Mouse (Mus musculus) liver, embryonic 12.5 days (tissue): ENCODE data around the gene Rara. TPM values are rescaled to one million over a fixed set of nuclear protein-coding genes. Genes with fewer than 3 reads are reported as not detected.
A peak's percentile ranks its signal among the peaks of the same experiment; 100 is the strongest.
"Not testable (repeated sequence)": the region's sequence is repeated elsewhere in the genome, so short reads cannot be mapped to it uniquely, and the experiment has no call there.

Source experiments
- ATAC-seq: fragments of 200-750 bp; cut with Nextera tagmentation; 2 replicates; pipeline ENCODE4 v1.8.0; 2017; ENCODE audit warnings: moderate number of reproducible peaks, mild to moderate bottlenecking, moderate library complexity
- H3K27ac ChIP-seq: fragments of 300-500 bp; sonication (generic); 2 replicates; pipeline ENCODE4 v1.5.1; 2016; ENCODE audit warnings: mild to moderate bottlenecking
- H3K27me3 ChIP-seq: fragments of 300-500 bp; sonication (generic); replicated peaks from 2 replicates; pipeline ENCODE4 v1.6.1; 2016; ENCODE audit warnings: mild to moderate bottlenecking, moderate library complexity
- H3K36me3 ChIP-seq: fragments of 300-500 bp; sonication (generic); 2 replicates; pipeline ENCODE4 v1.6.1; 2016; ENCODE audit warnings: mild to moderate bottlenecking, moderate library complexity
- H3K4me1 ChIP-seq: fragments of 300-500 bp; sonication (generic); 2 replicates; pipeline ENCODE4 v1.6.1; 2016
- H3K4me2 ChIP-seq: fragments of 300-500 bp; sonication (generic); 2 replicates; pipeline ENCODE4 v1.6.1; 2016; ENCODE audit warnings: mild to moderate bottlenecking, moderate library complexity
- H3K4me3 ChIP-seq: fragments of 300-500 bp; sonication (generic); 2 replicates; pipeline ENCODE4 v1.5.1; 2016; ENCODE audit warnings: mild to moderate bottlenecking, moderate library complexity
- H3K9ac ChIP-seq: fragments of 300-500 bp; sonication (generic); 2 replicates; pipeline ENCODE4 v1.6.1; 2016; ENCODE audit warnings: mild to moderate bottlenecking, moderate library complexity
- H3K9me3 ChIP-seq: fragments of 300-500 bp; sonication (generic); replicated peaks from 2 replicates; pipeline ENCODE4 v1.6.1; 2016; ENCODE audit warnings: mild to moderate bottlenecking, moderate library complexity
- WGBS: fragments of 180-500 bp; shearing (Covaris S2); methylation state at CpG from one replicate; pipeline ENCODE4 v1.1.7; 2016; ENCODE audit not compliant: insufficient replicate concordance; 5-methylcytosine and 5-hydroxymethylcytosine counted together
- polyA plus RNA-seq: library from polyadenylated mRNA; unstranded; fragments of >200 nt; fragmentation: Nextera tagmentation; extraction: Ambion mirVana; gene quantifications from 2 replicates; pipeline ENCODE4 v1.2.1, GENCODE M21; 2016

Gene Rara
- polyA plus RNA-seq, 1 experiment from 2014 or later, result 7.1 TPM

DNA sequence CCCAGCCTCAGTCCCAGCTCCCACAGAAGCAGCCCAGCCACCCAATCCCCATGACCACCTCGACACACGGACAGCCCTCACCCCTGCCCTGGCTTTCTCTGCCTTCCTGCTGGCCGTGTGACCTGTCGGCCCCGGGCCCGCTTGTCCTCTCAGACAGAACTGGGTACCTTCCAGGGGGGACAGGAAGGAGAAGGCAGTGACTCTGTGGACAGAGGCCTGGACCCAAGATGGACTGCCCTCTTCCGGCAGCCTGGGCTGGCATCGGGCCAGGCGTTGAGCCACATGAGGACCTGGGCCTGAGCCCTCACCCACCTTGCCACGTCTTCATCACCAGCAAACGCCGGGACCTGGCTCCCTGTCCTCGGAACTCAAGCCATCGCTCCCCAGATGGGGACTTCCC, 46.0 kb downstream of the Rara start:
- WGBS, result 82% methylated on average over 14 of the region's 14 CpGs
- ATAC-seq, result no peak
- peaks cover 47% of the 10 kb centered on the region for H3K36me3 ChIP-seq

DNA sequence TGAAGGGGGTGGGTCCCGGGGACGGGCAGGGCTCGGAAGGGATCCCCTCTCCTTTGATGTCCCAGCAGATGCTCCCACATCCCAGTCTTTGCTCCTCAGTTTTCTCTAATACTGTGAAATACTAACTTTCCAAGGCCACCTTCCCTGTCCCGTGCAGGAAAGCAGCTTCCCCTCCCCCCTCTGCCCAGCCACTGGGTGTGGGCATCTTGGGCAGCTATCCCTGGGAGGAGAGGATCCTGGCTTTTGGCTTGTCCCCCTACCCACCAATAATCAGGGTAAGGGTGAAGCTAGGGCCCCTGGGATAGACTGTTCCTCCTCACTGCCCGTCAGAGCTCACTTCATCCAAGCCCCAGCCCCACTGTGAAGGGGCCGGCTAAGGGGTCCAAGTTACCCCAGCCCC, 46.6 kb downstream of the Rara start:
- H3K4me3 ChIP-seq, result no peak overlapping the region
- H3K4me2 ChIP-seq, result no peak overlapping the region
- peaks cover 42% of the 10 kb centered on the region for H3K27me3 ChIP-seq
- H3K36me3 ChIP-seq, result peaks cover 47% of the 10 kb centered on the region
- peaks cover 21% of the 10 kb centered on the region for H3K4me1 ChIP-seq
- ATAC-seq, result no peak
- H3K27ac ChIP-seq, result no peak overlapping the region
- 77% methylated on average over 6 of the region's 6 CpGs for WGBS
- H3K9ac ChIP-seq, result no peak overlapping the region
- no peaks in the 10 kb centered on the region for H3K9me3 ChIP-seq

More for the DNA sequence above, 46.0 kb downstream of the Rara start:
- no peak overlapping the region for H3K4me3 ChIP-seq
- H3K4me2 ChIP-seq, result no peak overlapping the region
- peaks cover 27% of the 10 kb centered on the region for H3K4me1 ChIP-seq
- peaks cover 43% of the 10 kb centered on the region for H3K27me3 ChIP-seq
- H3K9ac ChIP-seq, result no peak overlapping the region
- no peak overlapping the region for H3K27ac ChIP-seq
- no peaks in the 10 kb centered on the region for H3K9me3 ChIP-seq

- H3K9ac ChIP-seq, result no peak overlapping the region
- H3K9me3 ChIP-seq, result no peaks in the 10 kb centered on the region
- no peak overlapping the region for H3K4me2 ChIP-seq
- H3K36me3 ChIP-seq, result peaks cover 40% of the 10 kb centered on the region
- ATAC-seq, result no peak
- WGBS, result 44% methylated on average over 5 of the region's 5 CpGs
- no peak overlapping the region for H3K27ac ChIP-seq
- no peak overlapping the region for H3K4me3 ChIP-seq
- peaks cover 12% of the 10 kb centered on the region for H3K4me1 ChIP-seq
- H3K27me3 ChIP-seq, result peaks cover 41% of the 10 kb centered on the region
These were observed 47.5 kb downstream of the Rara start for GRCm38 (mm10) chr11:98974871-98975719.

GRCm38 (mm10) chr11:98978526-98979148, 51.0 kb downstream of the Rara start:
- no peak overlapping the region for H3K27ac ChIP-seq
- ATAC-seq, result no peak
- H3K4me3 ChIP-seq, result no peak overlapping the region
- H3K9ac ChIP-seq, result no peak overlapping the region
- H3K4me1 ChIP-seq, result peaks cover 17% of the 10 kb centered on the region
- peaks cover 11% of the 10 kb centered on the region for H3K36me3 ChIP-seq
- H3K9me3 ChIP-seq, result no peaks in the 10 kb centered on the region
- 57% methylated on average over 15 of the region's 15 CpGs for WGBS
- H3K4me2 ChIP-seq, result no peak overlapping the region
- peaks cover 61% of the 10 kb centered on the region for H3K27me3 ChIP-seq

DNA sequence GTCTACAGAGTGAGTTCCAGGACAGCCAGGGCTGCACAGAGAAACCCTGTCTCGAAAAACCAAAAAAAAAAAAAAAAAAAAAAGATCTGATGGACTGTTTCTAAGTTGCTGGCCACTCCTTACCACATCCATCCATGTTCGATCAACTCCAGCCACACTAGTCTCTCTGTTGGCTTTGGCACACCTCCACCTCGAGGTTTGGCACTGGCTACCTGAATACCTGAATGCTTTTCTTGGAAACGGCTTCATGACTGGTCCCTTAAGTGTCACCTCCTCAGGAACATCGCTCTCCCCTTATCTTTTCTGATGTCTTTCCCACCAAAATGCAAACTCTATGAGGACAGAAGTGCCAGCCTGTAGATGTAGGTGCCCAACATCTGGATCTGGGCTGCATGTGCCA, 51.7 kb downstream of the Rara start:
- no peak for ATAC-seq
- no peak overlapping the region for H3K9ac ChIP-seq
- no peak overlapping the region for H3K4me2 ChIP-seq
- peaks cover 5% of the 10 kb centered on the region for H3K36me3 ChIP-seq
- 64% methylated on average over 4 of the region's 5 CpGs for WGBS
- no peaks in the 10 kb centered on the region for H3K9me3 ChIP-seq
- H3K4me1 ChIP-seq, result peaks cover 17% of the 10 kb centered on the region
- H3K4me3 ChIP-seq, result no peak overlapping the region
- peaks cover 68% of the 10 kb centered on the region for H3K27me3 ChIP-seq
- H3K27ac ChIP-seq, result no peak overlapping the region

DNA sequence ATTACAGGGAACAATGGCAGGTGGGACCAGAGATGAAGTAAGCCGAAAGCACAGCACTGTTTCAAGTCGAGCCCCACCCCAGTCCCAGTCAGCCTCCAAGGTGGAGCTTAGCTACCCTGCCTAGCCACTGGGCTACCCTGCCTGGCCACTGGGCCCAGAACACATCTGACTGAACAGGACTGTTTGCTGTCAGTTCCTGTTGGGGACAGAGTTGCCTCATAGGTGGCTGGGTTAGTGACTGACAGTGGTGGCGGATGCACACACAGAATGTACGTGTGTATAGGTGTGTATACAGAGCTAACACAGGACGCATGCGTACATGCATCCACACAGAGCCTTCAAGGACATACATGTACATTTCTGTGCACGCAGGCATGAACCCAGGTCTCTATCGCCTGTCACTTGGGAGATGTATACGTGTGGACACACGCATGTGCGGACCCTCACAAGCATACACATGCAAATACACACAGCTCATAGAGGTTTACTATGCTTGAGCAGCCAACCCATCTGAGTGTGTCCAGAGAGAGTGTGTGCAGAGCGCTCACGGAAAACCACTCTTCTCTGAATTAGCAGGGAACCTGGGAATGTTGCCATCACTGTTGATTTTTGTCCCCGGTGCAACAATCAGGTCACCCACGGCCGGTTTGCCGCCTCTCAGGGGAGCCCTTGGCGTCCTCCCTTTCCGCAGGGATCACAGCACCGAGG, 53.8 kb downstream of the Rara start:
- H3K27ac ChIP-seq, result no peak overlapping the region
- peaks cover 21% of the 10 kb centered on the region for H3K4me1 ChIP-seq
- H3K9me3 ChIP-seq, result no peaks in the 10 kb centered on the region
- peaks cover 76% of the 10 kb centered on the region for H3K27me3 ChIP-seq
- H3K4me3 ChIP-seq, result peak overlapping the region; percentile 52
- no peak overlapping the region for H3K9ac ChIP-seq
- H3K36me3 ChIP-seq, result no peaks in the 10 kb centered on the region
- 33% methylated on average over 20 of the region's 20 CpGs for WGBS
- ATAC-seq, result no peak
- peak overlapping the region; percentile 76 for H3K4me2 ChIP-seq

DNA sequence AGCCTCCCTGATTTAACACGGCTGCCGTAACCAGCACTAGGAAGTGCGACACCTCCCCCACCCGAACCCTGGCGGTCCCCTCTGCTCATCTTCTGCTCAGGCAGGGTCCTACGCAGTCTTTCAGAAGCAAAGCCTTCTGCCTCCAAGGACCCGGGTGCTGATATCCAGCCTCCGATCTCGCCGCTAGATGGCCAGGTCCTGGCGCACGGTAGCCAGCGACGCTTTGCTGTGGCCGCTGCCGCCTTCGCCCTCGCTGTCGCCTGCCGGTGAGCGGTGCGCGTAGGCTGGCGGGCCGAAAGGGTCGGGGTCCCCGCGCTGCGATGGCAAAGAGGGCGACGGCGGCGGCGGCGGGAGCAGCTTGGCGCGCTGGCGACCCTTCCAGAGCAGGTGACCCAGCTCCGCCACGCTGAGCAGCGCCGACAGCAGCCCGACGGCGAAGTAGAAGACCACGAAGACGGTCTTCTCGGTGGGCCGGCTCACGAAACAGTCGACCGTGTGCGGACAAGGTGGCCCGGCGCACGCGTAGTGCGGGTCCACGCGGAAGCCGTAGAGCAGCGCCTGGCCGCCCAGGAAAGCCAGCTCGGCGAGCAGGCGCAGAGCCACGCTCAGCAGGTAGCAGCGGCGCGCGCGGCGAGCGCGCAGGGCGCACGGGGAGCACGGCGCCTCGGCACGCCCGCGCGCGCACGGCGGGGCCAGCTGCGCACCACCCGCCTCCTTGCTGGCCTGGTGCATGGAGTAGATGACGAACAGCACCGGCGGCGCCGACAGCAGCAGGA, 54.6 kb downstream of the Rara start:
- H3K9me3 ChIP-seq, result no peaks in the 10 kb centered on the region
- peak overlapping the region; percentile 76 for H3K4me2 ChIP-seq
- peak overlapping the region; percentile 52 for H3K4me3 ChIP-seq
- no peaks in the 10 kb centered on the region for H3K36me3 ChIP-seq
- ATAC-seq, result no peak
- no peak overlapping the region for H3K27ac ChIP-seq
- H3K27me3 ChIP-seq, result peaks cover 73% of the 10 kb centered on the region
- 0 out of 2 replicates have a peak overlapping the region, but pooled peaks have one; percentile 27 for H3K9ac ChIP-seq
- H3K4me1 ChIP-seq, result peaks cover 21% of the 10 kb centered on the region
- 1% methylated on average over 94 of the region's 94 CpGs for WGBS

DNA sequence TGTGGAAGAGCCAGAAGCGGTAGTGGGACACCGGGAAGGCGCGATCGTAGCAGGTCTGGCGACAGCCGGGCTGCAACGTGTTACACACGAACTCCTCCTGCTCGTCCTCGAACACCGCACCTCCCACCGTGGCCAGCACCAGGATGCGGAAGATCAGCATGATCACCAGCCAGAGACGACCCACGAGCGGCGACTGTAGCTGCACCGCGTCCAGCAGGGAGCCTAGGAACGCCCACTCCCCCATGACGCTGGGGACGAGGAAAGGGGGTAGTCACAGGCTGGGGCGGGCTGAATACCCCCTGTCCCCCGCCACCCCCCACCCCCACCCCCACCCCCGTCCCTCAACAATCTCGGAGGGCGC, 55.1 kb downstream of the Rara start, which contains the start of gene Gjd3:
TSS of gene Gjd3 (minus strand) at position 244 of the 361 bp plus-strand sequence.
- Histone ChIP-seq H3K36me3 (peaks cover 2% of the 10 kb centered on the region), H3K4me3 (peak within 1 kb of the TSS; percentile 52), H3K27me3 (peaks cover 73% of the 10 kb centered on the region), H3K9ac (0 out of 2 replicates have a peak within 1 kb of the TSS, but pooled peaks have one; percentile 27), H3K9me3 (no peaks in the 10 kb centered on the region), H3K27ac (no peak within 1 kb of the TSS), H3K4me2 (peak within 1 kb of the TSS; percentile 76), H3K4me1 (peaks cover 16% of the 10 kb centered on the region)
- ATAC-seq, result no peak
- 2% methylated on average over 28 of the region's 28 CpGs for whole genome bisulfite sequencing

- Histone ChIP-seq H3K4me2 (no peak overlapping the region), H3K9ac (no peak overlapping the region), H3K27me3 (peaks cover 70% of the 10 kb centered on the region)
These were observed 55.9 kb downstream of the Rara start for GRCm38 (mm10) chr11:98983551-98983950.

GRCm38 (mm10) chr11:98985542-98985941, 57.9 kb downstream of the Rara start:
- Histone ChIP-seq H3K9ac (no peak overlapping the region), H3K27me3 (peaks cover 51% of the 10 kb centered on the region), H3K4me1 (peaks cover 13% of the 10 kb centered on the region), H3K9me3 (no peaks in the 10 kb centered on the region), H3K4me2 (no peak overlapping the region), H3K27ac (no peak overlapping the region), H3K36me3 (peaks cover 28% of the 10 kb centered on the region), H3K4me3 (no peak overlapping the region)
- 76% methylated on average over 7 of the region's 7 CpGs for WGBS
- ATAC-seq, result no peak

More at GRCm38 (mm10) chr11:98983551-98983950, 55.9 kb downstream of the Rara start:
- ATAC-seq, result no peak
- Histone ChIP-seq H3K4me1 (peaks cover 13% of the 10 kb centered on the region), H3K27ac (no peak overlapping the region), H3K9me3 (no peaks in the 10 kb centered on the region), H3K4me3 (no peak overlapping the region), H3K36me3 (peaks cover 9% of the 10 kb centered on the region)
- WGBS, result 49% methylated on average over 8 of the region's 8 CpGs

DNA sequence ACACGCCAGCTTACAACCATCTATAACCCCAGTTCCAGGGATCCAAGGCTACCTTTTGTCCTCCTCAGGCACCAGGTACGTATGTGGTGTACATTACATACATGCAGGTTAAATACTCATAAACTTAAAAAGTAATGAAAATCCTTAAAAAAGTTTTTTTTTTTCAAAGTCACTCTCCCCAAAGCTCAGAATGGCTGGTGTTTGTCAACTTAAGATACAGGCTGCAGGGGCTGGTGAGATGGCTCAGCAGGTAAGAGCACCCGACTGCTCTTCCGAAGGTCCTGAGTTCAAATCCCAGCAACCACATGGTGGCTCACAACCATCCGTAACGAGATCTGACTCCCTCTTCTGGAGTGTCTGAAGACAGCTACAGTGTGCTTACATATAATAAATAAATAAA, 60.6 kb downstream of the Rara start:
- H3K4me3 ChIP-seq, H3K4me1 ChIP-seq, H3K9me3 ChIP-seq, ATAC-seq, H3K27ac ChIP-seq, H3K9ac ChIP-seq, H3K4me2 ChIP-seq: not testable (repeated sequence)
- peaks cover 24% of the 10 kb centered on the region for H3K27me3 ChIP-seq
- peaks cover 55% of the 10 kb centered on the region for H3K36me3 ChIP-seq
- 89% methylated on average over 6 of the region's 6 CpGs for WGBS
